Mouse (Mus musculus): ENCODE measurements around the gene Olfr70. TPM values are rescaled to one million over a fixed set of nuclear protein-coding genes. Genes with fewer than 3 reads are reported as not detected.

Olfr70 gene
- total and polyA plus RNA-seq, 2 experiments from 2014 or later, result not detected

DNA sequence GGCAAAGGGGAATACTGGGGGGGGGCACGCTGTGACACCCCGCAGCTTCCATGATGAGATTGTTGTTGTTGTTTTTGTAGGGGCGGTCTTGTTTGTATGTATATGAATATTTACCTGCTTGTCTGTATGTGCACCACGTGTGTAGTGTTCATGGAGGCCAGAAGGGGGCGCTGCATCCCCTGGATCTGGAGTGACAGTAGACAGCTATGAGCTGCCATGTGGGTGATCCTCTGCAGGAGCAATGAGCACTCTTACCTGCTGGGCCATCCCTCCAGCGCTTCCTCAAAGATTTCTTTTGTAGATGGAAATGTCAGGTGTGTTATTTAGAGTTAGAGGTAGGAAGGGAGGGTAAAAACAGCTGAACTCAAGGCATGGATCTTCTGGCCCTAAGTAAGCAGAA is 2.8 kb upstream of the Olfr70 start:
- ATAC-seq (ENCODE audit: low FRiP score), result no peak
- Histone ChIP-seq H3K9me3 (ENCODE audit: low read length) (no peaks in the 10 kb centered on the region), H3K4me2 (ENCODE audit: low read depth, low read length, poor library complexity, severe bottlenecking) (no peak overlapping the region), H3K4me1 (ENCODE audit: insufficient read depth, low read length) (no peaks in the 10 kb centered on the region), H3K36me3 (ENCODE audit: insufficient read depth, low read length) (no peaks in the 10 kb centered on the region), H3K27me3 (ENCODE audit: insufficient read depth, low read length) (no peaks in the 10 kb centered on the region), H3K9ac (replicated peaks; ENCODE audit: low read length, poor library complexity, severe bottlenecking) (no peak overlapping the region), H3K4me3 (ENCODE audit: low read depth, low read length) (no peak overlapping the region), H3K27ac (ENCODE audit: low read depth, low read length) (no peak overlapping the region)
- peak; percentile 41 for TF ChIP-seq CTCF (IDR thresholded peaks at IDR 0.05)
- WGBS, result 83% methylated on average over 6 of the region's 6 CpGs
- no peak for DNase-seq (ENCODE audit: low spot score)

DNA sequence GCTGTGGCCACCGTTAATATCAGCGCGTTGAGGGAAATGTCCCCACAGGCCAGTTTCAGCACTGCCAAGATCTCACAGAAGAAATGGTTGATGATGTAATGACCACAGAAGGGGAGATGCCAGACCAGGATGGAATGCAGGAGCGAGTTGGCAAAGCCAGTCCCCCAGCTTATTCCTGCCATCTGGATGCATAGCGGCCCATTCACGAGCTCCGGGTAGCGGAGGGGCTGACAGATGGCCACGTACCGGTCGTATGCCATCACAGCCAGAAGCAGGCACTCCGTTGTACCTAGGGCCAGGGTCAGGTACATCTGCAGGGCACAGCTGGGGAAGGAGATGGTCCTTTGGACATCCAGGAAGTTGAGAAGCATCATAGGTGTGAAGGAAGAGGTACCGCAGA is 4.0 kb downstream of the Olfr70 start:
- no peak overlapping the region for H3K27ac ChIP-seq (ENCODE audit: low read depth, low read length)
- no peak overlapping the region for H3K4me2 ChIP-seq (ENCODE audit: low read depth, low read length, poor library complexity, severe bottlenecking)
- WGBS, result 92% methylated on average over 13 of the region's 13 CpGs
- ATAC-seq (ENCODE audit: low FRiP score) (no peak), DNase-seq (ENCODE audit: low spot score) (peak; percentile 48)
- no peaks in the 10 kb centered on the region for H3K9me3 ChIP-seq (ENCODE audit: low read length)
- H3K27me3 ChIP-seq (ENCODE audit: insufficient read depth, low read length), result no peaks in the 10 kb centered on the region
- TF ChIP-seq CTCF (IDR thresholded peaks at IDR 0.05), result no peak
- H3K9ac ChIP-seq (replicated peaks; ENCODE audit: low read length, poor library complexity, severe bottlenecking), result no peak overlapping the region
- no peaks in the 10 kb centered on the region for H3K36me3 ChIP-seq (ENCODE audit: insufficient read depth, low read length)
- no peaks in the 10 kb centered on the region for H3K4me1 ChIP-seq (ENCODE audit: insufficient read depth, low read length)
- H3K4me3 ChIP-seq (ENCODE audit: low read depth, low read length), result no peak overlapping the region

DNA sequence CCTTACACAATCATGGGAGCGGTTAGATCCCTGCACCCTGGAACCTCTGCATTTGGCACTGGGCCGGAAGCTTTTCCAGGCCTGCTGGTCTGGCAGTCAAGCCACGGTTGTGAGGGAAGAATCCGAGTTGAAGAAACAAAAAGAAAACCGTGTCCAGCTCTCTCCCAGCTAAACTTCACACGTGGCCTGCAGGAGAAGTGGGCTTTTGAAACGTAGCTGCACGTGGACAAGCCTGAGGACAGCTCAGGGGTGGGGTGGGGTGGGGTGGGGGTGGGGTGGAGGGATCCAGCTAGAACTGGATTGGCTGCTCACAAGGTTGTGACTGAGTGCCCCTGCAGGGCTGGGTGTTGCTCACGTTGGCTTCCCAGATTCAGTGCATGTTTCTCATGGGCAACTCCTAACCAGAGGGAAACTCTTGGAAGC is 5.3 kb downstream of the Olfr70 start:
- no peak overlapping the region for H3K9ac ChIP-seq (replicated peaks; ENCODE audit: low read length, poor library complexity, severe bottlenecking)
- no peak overlapping the region for H3K27ac ChIP-seq (ENCODE audit: low read depth, low read length)
- no peak for TF ChIP-seq CTCF (IDR thresholded peaks at IDR 0.05)
- H3K9me3 ChIP-seq (ENCODE audit: low read length), result no peaks in the 10 kb centered on the region
- H3K4me3 ChIP-seq (ENCODE audit: low read depth, low read length), result no peak overlapping the region
- WGBS, result 24% methylated on average over 9 of the region's 9 CpGs
- H3K4me2 ChIP-seq (ENCODE audit: low read depth, low read length, poor library complexity, severe bottlenecking), result no peak overlapping the region
- no peaks in the 10 kb centered on the region for H3K27me3 ChIP-seq (ENCODE audit: insufficient read depth, low read length)
- ATAC-seq (ENCODE audit: low FRiP score), result no peak; the same call in 1 of the 2 replicates
- H3K4me1 ChIP-seq (ENCODE audit: insufficient read depth, low read length), result no peaks in the 10 kb centered on the region
- DNase-seq (ENCODE audit: low spot score), result peak; percentile 25
- peaks cover 8% of the 10 kb centered on the region; the same call in 1 of the 2 replicates for H3K36me3 ChIP-seq (ENCODE audit: insufficient read depth, low read length)

DNA sequence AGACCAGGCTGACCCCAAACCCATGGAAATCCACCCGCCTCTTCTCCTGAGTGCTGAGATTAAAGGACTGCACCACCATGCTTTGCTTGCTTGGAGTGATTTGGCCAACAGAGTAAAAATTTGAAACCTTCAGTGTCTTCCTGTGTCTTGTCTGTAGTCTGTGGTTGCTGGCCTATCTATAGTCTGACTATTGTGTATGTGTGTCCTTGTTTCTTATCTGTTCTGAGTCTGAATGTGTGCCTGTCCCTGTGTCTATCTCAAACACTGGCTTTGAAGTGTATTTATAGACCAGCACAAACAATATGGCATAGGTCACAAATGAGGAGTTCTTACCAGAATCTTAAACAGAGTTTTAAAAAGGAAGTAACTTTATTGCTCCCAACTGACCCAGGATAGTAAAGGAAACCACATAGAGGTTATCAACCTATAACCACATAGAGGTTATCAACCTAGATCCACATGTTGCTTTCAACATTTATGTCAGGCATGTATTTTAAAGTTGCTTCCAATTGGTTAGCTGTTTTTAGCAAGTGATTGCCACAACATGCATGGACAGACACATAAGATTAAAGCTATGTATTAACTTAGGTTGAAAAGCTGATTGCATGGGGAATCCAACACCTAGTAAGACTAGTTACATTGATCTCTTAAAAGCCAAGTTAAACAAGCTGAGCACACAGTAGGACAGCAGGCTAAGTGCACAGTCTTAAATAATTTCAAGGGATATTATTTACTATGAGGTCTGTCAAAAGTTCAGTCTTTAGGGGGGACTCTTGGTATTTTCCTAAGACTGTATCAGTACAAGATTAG is 6.0 kb downstream of the Olfr70 start:
- Histone ChIP-seq H3K36me3 (ENCODE audit: insufficient read depth, low read length) (peaks cover 14% of the 10 kb centered on the region; the same call in 1 of the 2 replicates), H3K4me1 (ENCODE audit: insufficient read depth, low read length) (no peaks in the 10 kb centered on the region), H3K4me3 (ENCODE audit: low read depth, low read length) (no peak overlapping the region), H3K9ac (replicated peaks; ENCODE audit: low read length, poor library complexity, severe bottlenecking) (no peak overlapping the region), H3K27ac (ENCODE audit: low read depth, low read length) (no peak overlapping the region), H3K9me3 (ENCODE audit: low read length) (no peaks in the 10 kb centered on the region), H3K27me3 (ENCODE audit: insufficient read depth, low read length) (no peaks in the 10 kb centered on the region), H3K4me2 (ENCODE audit: low read depth, low read length, poor library complexity, severe bottlenecking) (no peak overlapping the region)
- no peak for TF ChIP-seq CTCF (IDR thresholded peaks at IDR 0.05)
- DNase-seq (ENCODE audit: low spot score) (no peak), ATAC-seq (ENCODE audit: low FRiP score) (no peak)
- WGBS, result 100% methylated on average over 1 of the region's 1 CpGs

DNA sequence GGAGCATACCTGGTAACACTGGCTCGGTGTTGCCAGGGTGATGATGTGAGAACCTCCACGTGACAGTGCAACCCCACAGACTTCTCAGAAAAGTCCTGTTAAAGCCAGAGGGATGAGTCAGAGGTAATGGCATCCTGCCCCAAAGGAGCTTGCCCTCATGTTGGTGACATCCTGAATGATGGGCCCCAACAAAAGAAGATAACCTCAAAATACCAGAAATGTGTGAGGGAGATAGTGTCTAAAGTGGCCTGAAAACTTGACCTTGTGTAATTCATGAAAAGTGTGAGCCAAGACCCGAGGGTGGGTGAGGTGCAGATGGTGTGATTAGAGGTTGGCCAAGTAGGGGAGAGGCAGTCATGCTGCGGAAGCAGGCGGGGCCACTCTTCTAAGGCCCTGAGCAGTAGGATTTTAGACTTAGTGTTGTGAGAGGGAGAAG is 6.8 kb downstream of the Olfr70 start:
- no peak for ATAC-seq (ENCODE audit: low FRiP score)
- H3K4me3 ChIP-seq (ENCODE audit: low read depth, low read length), result no peak overlapping the region
- WGBS, result 80% methylated on average over 5 of the region's 5 CpGs
- H3K9me3 ChIP-seq (ENCODE audit: low read length), result no peaks in the 10 kb centered on the region
- TF ChIP-seq CTCF (IDR thresholded peaks at IDR 0.05), result no peak
- peaks cover 21% of the 10 kb centered on the region for H3K36me3 ChIP-seq (ENCODE audit: insufficient read depth, low read length)
- no peaks in the 10 kb centered on the region for H3K4me1 ChIP-seq (ENCODE audit: insufficient read depth, low read length)
- H3K27me3 ChIP-seq (ENCODE audit: insufficient read depth, low read length), result no peaks in the 10 kb centered on the region
- no peak for DNase-seq (ENCODE audit: low spot score)
- no peak overlapping the region for H3K9ac ChIP-seq (replicated peaks; ENCODE audit: low read length, poor library complexity, severe bottlenecking)
- no peak overlapping the region for H3K27ac ChIP-seq (ENCODE audit: low read depth, low read length)
- no peak overlapping the region for H3K4me2 ChIP-seq (ENCODE audit: low read depth, low read length, poor library complexity, severe bottlenecking)

DNA sequence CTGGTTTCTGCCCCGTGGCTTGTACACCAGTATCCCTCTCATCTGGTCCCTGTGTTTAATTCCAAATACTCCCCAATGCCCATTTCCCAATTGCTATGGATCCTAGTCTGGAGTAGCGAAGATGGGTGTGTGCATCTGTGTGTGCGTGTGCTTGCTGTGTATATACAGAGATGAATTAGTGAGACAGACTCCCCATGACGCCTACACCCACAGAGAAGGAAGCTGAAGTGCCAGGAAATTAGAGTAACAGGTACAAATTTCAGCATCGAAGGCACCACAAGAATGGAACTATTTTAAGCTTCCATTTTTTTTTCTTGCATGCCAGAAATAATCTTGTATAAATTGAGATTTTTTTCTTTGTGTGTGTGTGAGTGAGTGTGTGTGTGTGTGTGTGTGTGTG is 9.6 kb downstream of the Olfr70 start:
- Histone ChIP-seq H3K9ac (replicated peaks; ENCODE audit: low read length, poor library complexity, severe bottlenecking) (no peak overlapping the region), H3K4me1 (ENCODE audit: insufficient read depth, low read length) (no peaks in the 10 kb centered on the region), H3K36me3 (ENCODE audit: insufficient read depth, low read length) (peaks cover 32% of the 10 kb centered on the region), H3K4me3 (ENCODE audit: low read depth, low read length) (no peak overlapping the region), H3K9me3 (ENCODE audit: low read length) (no peaks in the 10 kb centered on the region), H3K27me3 (ENCODE audit: insufficient read depth, low read length) (no peaks in the 10 kb centered on the region), H3K27ac (ENCODE audit: low read depth, low read length) (no peak overlapping the region), H3K4me2 (ENCODE audit: low read depth, low read length, poor library complexity, severe bottlenecking) (no peak overlapping the region)
- ATAC-seq (ENCODE audit: low FRiP score) (no peak), DNase-seq (ENCODE audit: low spot score) (no peak)
- WGBS, result 88% methylated on average over 5 of the region's 5 CpGs
- no peak for TF ChIP-seq CTCF (IDR thresholded peaks at IDR 0.05)
